Mouse (Mus musculus) megakaryocyte progenitor cell, adult 5-6 weeks (primary cell): Measurements from ENCODE around the gene Spindoc. TPM values are rescaled to one million over a fixed set of nuclear protein-coding genes. Genes with fewer than 3 reads are reported as not detected.

Experiments used
- ATAC-seq: replicated peaks from 2 replicates; pipeline ENCODE4 v1.8.0; 2016; ENCODE audit warnings: mild to moderate bottlenecking, moderate TSS enrichment, inconsistent platforms; ENCODE audit not compliant: poor library complexity
- total RNA-seq, 2 experiments: library from RNA; stranded (forward) in 1 of 2; stranded (reverse) in 1 of 2; fragments of 157-497, 149-512 nt in 1 of 2; fragments of 200-1000 nt in 1 of 2; gene quantifications; 2 replicates each; pipeline versions ENCODE4 v1.2.3 to v1.2.4; 2015 to 2017

The Spindoc gene
- total RNA-seq, 2 experiments from 2014 or later = 2.6 to 7.6 TPM

GRCm38 (mm10) chr19:7337781-7338342, 44.9 kb downstream of the Spindoc start:
- ATAC-seq = no peak

DNA sequence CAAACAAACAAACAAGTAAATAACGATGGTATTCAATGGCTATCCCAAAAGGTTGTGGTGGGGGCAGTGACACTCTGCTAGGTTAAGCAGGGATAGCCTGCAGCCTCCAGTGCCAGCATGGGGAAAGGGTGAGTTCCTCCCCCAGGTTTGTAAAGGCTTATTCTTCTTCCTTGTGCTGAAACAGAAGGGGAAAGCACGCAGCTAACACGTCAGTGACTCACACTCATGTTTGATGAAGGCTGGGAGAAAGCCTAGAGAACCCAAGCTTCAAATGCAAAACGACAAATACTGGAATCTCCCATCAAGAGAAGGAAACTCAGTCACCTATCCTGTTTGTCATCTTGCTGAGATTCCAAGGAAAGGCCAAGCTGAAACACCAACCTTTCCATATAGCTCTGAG, 47.1 kb downstream of the Spindoc start:
- ATAC-seq = no peak

- ATAC-seq = no peak
Observed at GRCm38 (mm10) chr19:7334049-7334448, 48.7 kb downstream of the Spindoc start.

GRCm38 (mm10) chr19:7321391-7321790, 61.4 kb downstream of the Spindoc start:
- ATAC-seq = no peak

- no peak for ATAC-seq
Observed at GRCm38 (mm10) chr19:7320181-7320580, 62.6 kb downstream of the Spindoc start.

- no peak for ATAC-seq
Observed at GRCm38 (mm10) chr19:7317716-7318115, 65.1 kb downstream of the Spindoc start.

DNA sequence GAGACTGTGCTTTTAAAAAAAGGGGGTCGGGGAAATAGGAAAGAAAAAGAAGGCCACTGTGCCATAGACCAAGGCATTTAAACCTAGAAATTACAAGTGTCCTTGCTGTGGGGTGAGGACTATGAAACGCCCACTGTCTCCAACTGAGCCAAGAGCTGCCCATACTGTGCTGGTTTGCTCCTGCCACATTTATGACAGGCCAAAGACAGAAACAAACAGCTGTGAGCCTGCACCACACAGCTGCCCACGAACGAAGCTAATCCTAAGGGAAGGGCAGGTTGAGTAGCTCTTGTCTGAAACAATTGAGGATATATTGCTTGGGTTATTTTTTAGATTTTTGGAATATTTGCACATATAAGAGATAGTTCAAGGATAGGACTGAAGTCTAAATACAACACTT, 66.0 kb downstream of the Spindoc start:
- no peak for ATAC-seq

DNA sequence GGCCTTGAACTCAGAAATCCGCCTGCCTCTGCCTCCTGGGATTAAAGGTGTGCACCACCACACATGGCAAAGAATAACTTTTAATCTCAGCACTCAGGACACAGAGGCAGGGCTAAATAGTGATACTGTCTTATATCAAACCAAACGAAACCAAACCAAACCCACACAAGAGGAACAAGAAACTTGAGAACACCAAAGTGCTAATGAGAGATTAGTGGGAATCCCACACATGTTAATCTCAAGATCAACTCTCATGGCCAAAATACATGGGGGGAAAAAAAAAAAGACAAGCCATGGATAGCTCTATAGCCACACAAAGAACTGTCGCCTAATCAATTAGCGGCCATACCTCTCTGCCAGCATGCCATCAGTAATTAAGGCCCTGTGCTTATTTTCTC, 67.2 kb downstream of the Spindoc start:
- ATAC-seq = peak; percentile 40

GRCm38 (mm10) chr19:7314976-7315586, 67.7 kb downstream of the Spindoc start:
- ATAC-seq = peak; percentile 63

GRCm38 (mm10) chr19:7313660-7314059, 69.1 kb downstream of the Spindoc start:
- no peak for ATAC-seq

- no peak for ATAC-seq
Observed at GRCm38 (mm10) chr19:7311306-7311705, 71.5 kb downstream of the Spindoc start.

DNA sequence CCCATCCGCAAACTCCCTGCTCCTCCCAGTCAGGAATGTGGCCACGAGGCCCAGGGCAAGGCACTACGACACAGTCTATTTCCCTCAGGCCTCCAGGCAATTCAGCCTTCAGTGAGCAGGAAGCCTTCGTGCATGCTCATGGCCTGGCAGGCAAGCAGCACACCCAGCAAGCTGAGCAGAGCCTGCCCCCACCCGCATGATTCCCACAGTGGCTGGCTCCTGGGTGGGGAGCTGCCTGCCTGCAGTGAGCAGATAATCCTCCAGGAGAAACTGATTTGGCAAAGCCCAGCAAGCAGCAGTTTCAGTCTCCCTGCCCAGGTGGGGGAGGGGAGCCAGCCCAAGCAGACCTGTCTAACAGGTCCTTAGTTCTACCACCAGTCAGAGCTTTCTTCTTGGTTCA, 72.1 kb downstream of the Spindoc start:
- ATAC-seq = peak; percentile 54

- no peak for ATAC-seq
Observed at GRCm38 (mm10) chr19:7309738-7310330, 73.0 kb downstream of the Spindoc start.

- peak; percentile 51 for ATAC-seq
Observed at GRCm38 (mm10) chr19:7307995-7308770, 74.6 kb downstream of the Spindoc start.

DNA sequence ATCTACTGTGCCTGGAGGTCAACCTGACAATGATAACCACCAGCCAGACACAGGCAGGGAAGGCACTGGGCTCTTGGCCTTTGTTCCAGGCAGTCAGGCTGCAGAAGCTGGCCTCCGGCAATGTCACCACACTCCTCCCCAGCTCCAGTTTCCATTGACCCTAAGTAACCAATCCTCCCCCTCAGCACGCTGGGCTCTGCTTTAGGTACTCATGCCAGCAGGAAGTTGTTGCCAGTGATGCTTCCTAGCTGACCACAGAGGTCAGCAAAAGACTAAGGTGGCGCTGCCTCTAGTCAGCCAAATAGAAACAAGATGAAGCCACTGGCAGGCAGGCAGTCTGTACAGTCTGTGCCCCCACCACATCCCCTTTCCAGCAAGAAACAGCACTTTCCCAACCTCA, 75.8 kb downstream of the Spindoc start:
- ATAC-seq = peak; percentile 25

GRCm38 (mm10) chr19:7305380-7306310, 77.1 kb downstream of the Spindoc start:
- ATAC-seq = peak; percentile 40

DNA sequence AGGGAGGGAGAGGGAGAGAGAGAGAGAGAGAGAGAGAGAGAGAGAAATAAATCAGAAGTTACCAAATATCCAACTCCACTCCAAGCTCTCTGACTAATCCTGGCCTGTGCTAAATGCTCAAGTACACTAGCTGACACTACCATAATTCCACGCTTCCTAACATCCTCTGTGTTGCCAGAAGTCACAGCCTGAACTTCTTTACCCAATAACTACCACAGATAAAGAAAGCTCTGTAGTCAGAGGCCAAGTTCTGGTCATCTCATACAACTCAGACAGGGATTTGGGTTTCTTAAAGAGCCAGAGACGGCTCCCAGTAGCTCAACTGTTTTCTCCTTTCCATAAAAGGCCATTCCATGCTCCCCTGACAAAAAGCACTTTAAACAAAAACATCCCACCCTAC, 78.0 kb downstream of the Spindoc start:
- no peak for ATAC-seq
